Mouse (Mus musculus) midbrain, postnatal 0 days (tissue): ENCODE measurements around the gene Sp3. TPM values are rescaled to one million over a fixed set of nuclear protein-coding genes. Genes with fewer than 3 reads are reported as not detected.

ENCODE experiments used
- ATAC-seq: fragments of 200-750 bp; cut with Nextera tagmentation; 2 replicates; pipeline ENCODE4 v1.8.0; 2017; ENCODE audit warnings: moderate number of reproducible peaks, mild to moderate bottlenecking, moderate TSS enrichment, moderate library complexity; ENCODE audit not compliant: low FRiP score
- DNase-seq: peaks from one replicate; pipeline ENCODE4 v3.0.0-alpha.2; 2015; ENCODE audit warnings: low spot score
- H3K27ac ChIP-seq: fragments of 300-500 bp; sonication (generic); 2 replicates; pipeline ENCODE4 v1.5.1; 2014; ENCODE audit warnings: low read depth, mild to moderate bottlenecking, low read length, mixed read lengths
- H3K27me3 ChIP-seq: fragments of 300-500 bp; sonication (generic); 2 replicates; pipeline ENCODE4 v1.6.1; 2014; ENCODE audit warnings: low read length, control low read depth, mixed read lengths; ENCODE audit not compliant: insufficient read depth
- H3K36me3 ChIP-seq: fragments of 300-500 bp; sonication (generic); 2 replicates; pipeline ENCODE4 v1.6.1; 2014; ENCODE audit warnings: low read length, control low read depth, mixed read lengths; ENCODE audit not compliant: insufficient read depth
- H3K4me1 ChIP-seq: fragments of 300-500 bp; sonication (generic); 2 replicates; pipeline ENCODE4 v1.6.1; 2014; ENCODE audit warnings: mild to moderate bottlenecking, control low read depth, antibody characterized with exemption, low read length, mixed read lengths; ENCODE audit not compliant: insufficient read depth
- H3K4me2 ChIP-seq: fragments of 300-500 bp; sonication (generic); 2 replicates; pipeline ENCODE4 v1.6.1; 2014; ENCODE audit warnings: low read depth, mild to moderate bottlenecking, low read length, mixed read lengths; ENCODE audit not compliant: poor library complexity, severe bottlenecking
- H3K4me3 ChIP-seq: fragments of 300-500 bp; sonication (generic); 2 replicates; pipeline ENCODE4 v1.5.1; 2014; ENCODE audit warnings: low read depth, mild to moderate bottlenecking, low read length, moderate library complexity
- H3K9ac ChIP-seq: fragments of 300-500 bp; sonication (generic); replicated peaks from 2 replicates; pipeline ENCODE4 v1.6.1; 2014; ENCODE audit warnings: mild to moderate bottlenecking, low read length, moderate library complexity, mixed read lengths; ENCODE audit not compliant: poor library complexity, severe bottlenecking
- H3K9me3 ChIP-seq: fragments of 300-500 bp; sonication (generic); 2 replicates; pipeline ENCODE4 v1.6.1; 2016; ENCODE audit warnings: low read length, control low read depth
- CTCF ChIP-seq: IDR thresholded peaks from 2 replicates; pipeline ENCODE4 v1.5.1; 2016; ENCODE audit warnings: antibody characterized with exemption, mild to moderate bottlenecking
- WGBS: fragments of 180-500 bp; shearing (Covaris S2); extraction: QIAGEN DNeasy Blood & Tissue Kit; methylation state at CpG from one replicate; pipeline ENCODE4 v1.1.7; 2014; 5-methylcytosine and 5-hydroxymethylcytosine counted together
- polyA plus RNA-seq: library from polyadenylated mRNA; unstranded; fragments of >200 nt; fragmentation: Nextera tagmentation; extraction: Ambion mirVana; gene quantifications from 2 replicates; pipeline ENCODE4 v1.2.1, GENCODE M21; 2015
- total RNA-seq: library from RNA; depleted of rRNA; stranded (reverse); fragments of >200 nt; gene quantifications from 2 replicates; pipeline ENCODE4 v1.2.3, GENCODE M21; 2014

The Sp3 gene
- total and polyA plus RNA-seq, 2 experiments from 2014 or later = 23.4 to 73.3 TPM

DNA sequence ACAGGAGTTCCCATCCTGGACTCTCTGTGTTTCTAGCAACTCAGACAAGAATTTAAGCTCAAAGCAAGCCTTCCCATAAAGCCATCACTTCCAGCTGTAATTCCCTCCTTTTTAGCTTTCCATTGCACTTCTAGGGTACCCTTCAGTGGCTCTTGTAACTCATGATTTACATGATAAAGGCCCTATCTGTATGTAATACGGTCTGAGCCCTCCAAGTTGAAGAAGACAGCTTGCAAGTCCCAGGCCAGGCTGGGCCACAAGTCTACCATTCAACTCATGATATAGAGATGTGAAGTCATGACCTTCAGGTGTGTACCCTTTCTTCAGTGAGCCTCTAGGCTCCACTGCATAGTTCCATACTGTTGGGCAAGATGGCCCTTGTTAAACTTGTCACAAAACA lies 5.3 kb upstream of the Sp3 start:
- no peak for ATAC-seq
- H3K9me3 ChIP-seq = no peaks in the 10 kb centered on the region
- H3K9ac ChIP-seq = no peak overlapping the region
- H3K4me2 ChIP-seq = no peak overlapping the region
- TF ChIP-seq CTCF = no peak
- H3K36me3 ChIP-seq = no peaks in the 10 kb centered on the region
- 19% methylated on average over 1 of the region's 1 CpGs for WGBS
- H3K27ac ChIP-seq = no peak overlapping the region
- no peak overlapping the region for H3K4me3 ChIP-seq
- no peak for DNase-seq
- no peaks in the 10 kb centered on the region for H3K4me1 ChIP-seq
- no peaks in the 10 kb centered on the region for H3K27me3 ChIP-seq

DNA sequence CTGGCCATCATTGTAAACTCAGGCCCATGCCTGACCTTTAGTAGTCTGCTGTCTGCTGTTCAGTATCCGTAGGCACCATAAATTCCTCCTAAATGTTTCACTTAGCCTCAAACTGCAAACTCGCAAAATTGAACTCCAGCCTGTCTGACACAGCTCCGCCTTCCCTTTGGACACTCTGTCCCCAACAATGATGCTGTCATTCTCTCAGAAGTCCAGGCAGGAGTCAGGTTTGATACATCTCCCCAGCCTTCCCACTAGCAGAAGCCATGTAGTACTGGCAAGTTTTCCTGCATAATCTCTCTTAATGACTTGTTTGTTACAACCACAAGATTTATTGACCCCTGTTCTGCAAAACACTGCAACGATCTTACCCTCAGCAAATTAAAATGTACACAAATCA lies 4.6 kb upstream of the Sp3 start:
- DNase-seq (no peak), ATAC-seq (no peak)
- no peak overlapping the region for H3K4me3 ChIP-seq
- H3K27me3 ChIP-seq = no peaks in the 10 kb centered on the region
- H3K36me3 ChIP-seq = no peaks in the 10 kb centered on the region
- TF ChIP-seq CTCF = no peak
- no peaks in the 10 kb centered on the region for H3K4me1 ChIP-seq
- no peak overlapping the region for H3K4me2 ChIP-seq
- H3K9me3 ChIP-seq = no peaks in the 10 kb centered on the region
- no peak overlapping the region for H3K27ac ChIP-seq
- no peak overlapping the region for H3K9ac ChIP-seq
- WGBS = 72% methylated on average over 4 of the region's 4 CpGs

GRCm38 (mm10) chr2:72983211-72983610 lies 3.0 kb upstream of the Sp3 start:
- ATAC-seq = no peak

DNA sequence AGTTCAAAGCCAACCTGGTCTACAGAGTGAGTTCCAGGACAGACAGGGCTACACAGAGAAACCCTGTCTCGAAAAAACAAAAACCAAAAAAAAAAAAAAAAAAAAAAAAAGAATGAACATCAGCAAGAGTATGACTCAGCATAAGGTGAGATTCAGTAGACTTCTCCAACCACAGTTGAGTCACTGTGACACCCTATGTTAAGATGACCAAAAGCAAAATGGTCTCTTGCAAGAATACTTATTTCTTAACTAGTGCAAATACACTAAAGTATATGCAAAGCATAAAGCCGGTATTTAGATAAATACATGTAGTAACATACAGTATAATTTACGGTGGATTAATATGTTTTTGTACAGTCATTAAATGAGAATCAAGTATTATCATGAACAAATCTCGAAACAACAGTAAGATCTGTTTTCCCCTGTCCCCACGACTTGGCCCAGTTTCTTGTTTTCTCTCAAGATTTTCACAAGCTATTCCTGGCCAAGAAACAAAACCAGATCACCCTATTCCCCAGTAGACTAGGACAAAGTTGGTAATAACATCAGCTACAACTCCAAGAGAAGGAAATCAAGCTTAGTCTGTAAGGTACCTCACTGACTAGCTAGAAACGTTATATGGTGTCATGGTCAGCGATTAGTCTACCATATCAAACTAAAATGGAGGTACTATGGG lies 2.0 kb upstream of the Sp3 start:
- no peaks in the 10 kb centered on the region for H3K4me1 ChIP-seq
- H3K36me3 ChIP-seq = no peaks in the 10 kb centered on the region
- H3K4me2 ChIP-seq = no peak overlapping the region
- ATAC-seq (no peak), DNase-seq (no peak)
- no peak overlapping the region for H3K4me3 ChIP-seq
- 92% methylated on average over 7 of the region's 7 CpGs for WGBS
- TF ChIP-seq CTCF = no peak
- no peaks in the 10 kb centered on the region for H3K27me3 ChIP-seq
- H3K9ac ChIP-seq = no peak overlapping the region
- no peak overlapping the region for H3K27ac ChIP-seq
- no peaks in the 10 kb centered on the region for H3K9me3 ChIP-seq

More at GRCm38 (mm10) chr2:72983211-72983610, 3.0 kb upstream of the Sp3 start:
- 96% methylated on average over 3 of the region's 3 CpGs for WGBS
- no peaks in the 10 kb centered on the region for H3K4me1 ChIP-seq
- no peaks in the 10 kb centered on the region for H3K36me3 ChIP-seq
- DNase-seq = no peak
- TF ChIP-seq CTCF = no peak
- no peak overlapping the region for H3K4me3 ChIP-seq
- no peaks in the 10 kb centered on the region for H3K27me3 ChIP-seq
- no peak overlapping the region for H3K27ac ChIP-seq
- H3K9me3 ChIP-seq = no peaks in the 10 kb centered on the region
- H3K9ac ChIP-seq = no peak overlapping the region
- H3K4me2 ChIP-seq = no peak overlapping the region

- ATAC-seq = no peak
- TF ChIP-seq CTCF = no peak
- H3K27me3 ChIP-seq = no peaks in the 10 kb centered on the region
- H3K4me1 ChIP-seq = no peaks in the 10 kb centered on the region
- WGBS = 71% methylated on average over 9 of the region's 9 CpGs
- H3K36me3 ChIP-seq = no peaks in the 10 kb centered on the region
- peak overlapping the region; percentile 98 for H3K4me3 ChIP-seq
- DNase-seq = no peak
- H3K9me3 ChIP-seq = no peaks in the 10 kb centered on the region
- peak overlapping the region; percentile 71 for H3K4me2 ChIP-seq
- H3K27ac ChIP-seq = 0 out of 2 replicates have a peak overlapping the region, but pooled peaks have one; percentile 100
- no peak overlapping the region for H3K9ac ChIP-seq
Observed at GRCm38 (mm10) chr2:72981441-72982109, 1.3 kb upstream of the Sp3 start.

DNA sequence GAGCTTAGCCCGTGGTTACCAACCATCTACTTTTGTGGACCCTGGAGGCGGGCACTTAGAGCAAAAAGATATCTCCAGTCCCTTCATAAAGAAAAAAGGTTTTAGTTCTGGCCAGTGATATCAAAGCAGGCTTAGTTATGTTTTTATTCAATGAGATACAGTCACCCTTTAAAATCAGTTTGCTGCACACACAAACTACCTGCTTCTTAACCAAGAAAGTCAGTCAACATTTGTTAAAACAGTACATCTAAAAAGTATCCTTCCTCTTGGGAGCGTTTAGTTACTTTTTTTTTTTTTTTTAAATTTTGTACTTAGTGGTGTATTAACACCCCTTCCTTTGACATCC lies 802 bp upstream of the Sp3 start:
- Histone ChIP-seq H3K36me3 (no peaks in the 10 kb centered on the region), H3K4me2 (peak overlapping the region; percentile 71), H3K4me1 (0 out of 2 replicates have a peak, but pooled peaks cover under 1% of the 10 kb centered on the region), H3K4me3 (peak overlapping the region; percentile 98), H3K9ac (peak overlapping the region; percentile 100), H3K9me3 (no peaks in the 10 kb centered on the region), H3K27me3 (no peaks in the 10 kb centered on the region), H3K27ac (peak overlapping the region; percentile 100)
- ATAC-seq (no peak), DNase-seq (no peak)
- WGBS = 6% methylated on average over 3 of the region's 3 CpGs
- TF ChIP-seq CTCF = no peak
